Mouse (Mus musculus) inflammation-experienced regulatory T-cells, adult 6 months (primary cell): Measurements from ENCODE around the gene Stk38. TPM values are rescaled to one million over a fixed set of nuclear protein-coding genes. Genes with fewer than 3 reads are reported as not detected.
A peak's percentile ranks its signal among the peaks of the same experiment; 100 is the strongest.

Experiments used
- ATAC-seq: one replicate; pipeline ENCODE4 v1.8.0; 2017
- polyA plus RNA-seq, 3 experiments: library from polyadenylated mRNA; unstranded; fragments of 100-300 nt; shearing (Covaris generic); gene quantifications; one replicate each; pipeline ENCODE4 v1.2.1; 2017

The Stk38 gene
- polyA plus RNA-seq, 3 experiments from 2014 or later = 155 to 250 (median 235) TPM

DNA sequence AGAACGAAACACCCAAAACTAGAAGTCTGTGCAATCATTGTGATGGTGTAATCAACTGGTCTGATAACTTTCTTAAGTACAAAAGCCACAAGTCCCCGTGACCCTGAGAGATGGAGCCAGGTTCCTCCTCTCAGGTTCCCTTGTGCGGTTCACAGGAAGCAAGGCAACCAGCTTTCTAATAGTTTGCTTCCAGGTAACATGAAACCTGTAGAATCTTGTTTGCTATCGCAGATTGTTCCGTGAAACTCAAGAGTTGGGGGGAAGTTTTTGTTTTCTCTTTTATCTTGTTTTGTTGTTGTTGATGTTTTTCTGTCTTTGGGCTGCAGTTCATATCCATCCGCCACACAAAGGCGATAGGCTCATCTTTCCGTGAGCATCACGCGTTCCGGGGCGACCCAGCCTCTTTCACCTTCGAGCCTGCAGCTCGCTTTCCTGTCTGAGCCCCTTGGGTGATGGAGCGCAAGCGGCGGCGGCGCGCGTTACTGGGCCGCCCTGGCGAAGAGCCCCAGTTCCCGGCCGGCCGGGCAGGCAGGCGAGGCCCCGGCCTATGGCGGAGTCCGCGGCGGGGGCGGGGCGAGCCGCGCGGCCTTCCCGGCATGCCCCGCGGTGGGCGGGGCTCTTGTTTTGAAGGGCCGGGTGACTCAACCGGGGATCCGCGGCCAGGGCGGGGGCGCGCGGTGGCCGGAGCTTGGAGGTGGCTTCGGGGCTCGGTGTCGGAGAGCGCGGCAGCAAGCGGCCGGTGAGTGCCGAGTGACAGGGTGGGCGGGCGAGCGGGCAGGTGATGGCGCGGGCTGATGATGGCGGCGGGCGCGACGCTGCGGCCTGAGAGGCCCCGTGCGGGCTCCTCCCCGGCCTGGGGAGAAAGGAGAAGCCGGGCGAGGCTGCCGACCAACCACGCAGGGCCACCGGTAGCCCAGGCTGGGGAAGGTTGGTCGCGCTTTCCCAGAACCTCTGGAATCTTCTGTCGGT is 55.7 kb downstream of the Stk38 start, which contains the start of gene Kctd20:
Gene Kctd20, plus strand, starts transcription at position 120 of the 969 bp plus-strand sequence.
- ATAC-seq = peak; percentile 72

DNA sequence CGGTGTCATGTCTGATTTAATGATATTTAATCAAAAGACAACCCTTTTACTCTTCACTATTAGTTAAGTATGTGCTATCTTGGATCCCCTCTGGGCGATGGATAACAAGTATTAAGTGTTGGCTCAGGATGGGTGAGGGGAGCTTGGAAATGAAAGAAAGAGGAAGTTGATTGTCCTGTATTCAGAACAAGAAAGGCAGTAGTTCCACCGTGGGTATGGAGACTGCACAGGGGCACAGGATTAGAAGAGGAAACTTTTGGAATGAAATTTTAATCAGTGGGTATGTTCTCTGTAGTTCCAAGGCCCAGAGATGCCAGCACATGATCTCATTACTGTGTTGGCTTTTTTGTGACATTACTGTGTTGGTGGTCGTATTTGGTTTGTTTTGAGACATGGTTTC is 57.0 kb downstream of the Stk38 start:
- ATAC-seq = no peak

DNA sequence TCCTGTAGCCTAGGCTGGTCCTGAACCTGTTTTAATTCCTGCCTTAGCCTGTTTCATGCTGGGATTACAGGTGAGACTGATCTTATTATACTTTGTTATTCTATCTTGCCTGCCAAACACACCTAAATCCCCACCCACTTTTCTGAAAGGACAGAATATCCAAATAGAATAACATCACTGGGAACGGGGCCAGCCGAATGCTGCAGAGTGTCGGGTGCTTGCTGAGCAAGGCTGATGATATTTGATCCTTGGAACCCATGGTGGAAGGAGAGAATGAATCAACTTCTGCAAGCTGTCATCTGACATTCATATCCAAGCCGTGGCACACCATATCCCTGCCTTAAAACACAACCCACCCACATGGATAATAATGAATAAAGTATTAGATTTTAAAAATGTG is 59.1 kb downstream of the Stk38 start:
- ATAC-seq = no peak

GRCm38 (mm10) chr17:28947011-28947939 is 60.5 kb downstream of the Stk38 start:
- no peak for ATAC-seq

GRCm38 (mm10) chr17:28944481-28944880 is 63.3 kb downstream of the Stk38 start:
- ATAC-seq = no peak

- ATAC-seq = no peak
Observed at GRCm38 (mm10) chr17:28943740-28944139, 64.1 kb downstream of the Stk38 start, which contains the start of gene Pxt1. Gene Pxt1 (minus strand): TSS chr17:28943840.

GRCm38 (mm10) chr17:28942101-28942500 is 65.7 kb downstream of the Stk38 start:
- ATAC-seq = no peak

DNA sequence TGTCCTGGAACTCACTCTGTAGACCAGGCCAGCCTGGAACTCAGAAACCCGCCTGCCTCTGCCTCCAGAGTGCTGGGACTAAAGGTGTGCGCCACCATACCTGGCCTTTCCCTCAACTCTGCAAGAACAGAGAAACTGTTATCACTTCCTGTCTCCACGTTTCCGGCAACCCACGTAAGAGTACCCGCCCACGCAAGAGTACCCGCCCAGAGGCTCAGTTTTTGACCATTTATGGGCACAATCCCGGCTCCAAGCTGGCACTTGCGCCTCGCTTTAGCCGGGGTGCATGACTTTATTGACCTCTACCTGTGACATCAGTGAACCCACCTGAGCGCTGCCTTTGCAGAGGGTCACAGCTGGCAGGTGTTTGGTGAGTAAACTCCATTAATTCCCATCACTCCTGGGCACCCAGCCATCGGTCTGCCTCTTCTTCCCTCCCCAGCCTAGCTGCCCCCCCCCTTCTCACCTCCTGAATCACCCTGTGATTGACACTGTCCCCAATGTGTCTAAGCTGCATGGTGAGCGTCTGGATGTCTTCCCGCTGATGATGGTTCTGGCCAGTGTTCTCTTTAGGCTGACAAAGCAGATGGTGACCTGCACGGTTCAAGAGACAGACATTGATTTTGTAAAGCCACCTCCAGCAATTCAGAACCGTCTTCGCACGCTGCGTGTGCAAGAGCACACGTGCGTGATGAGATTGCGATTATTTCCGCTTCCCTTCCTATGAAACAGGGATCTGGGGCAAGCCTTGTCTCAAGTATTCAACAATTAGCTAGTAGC is 66.8 kb downstream of the Stk38 start:
- ATAC-seq = no peak

DNA sequence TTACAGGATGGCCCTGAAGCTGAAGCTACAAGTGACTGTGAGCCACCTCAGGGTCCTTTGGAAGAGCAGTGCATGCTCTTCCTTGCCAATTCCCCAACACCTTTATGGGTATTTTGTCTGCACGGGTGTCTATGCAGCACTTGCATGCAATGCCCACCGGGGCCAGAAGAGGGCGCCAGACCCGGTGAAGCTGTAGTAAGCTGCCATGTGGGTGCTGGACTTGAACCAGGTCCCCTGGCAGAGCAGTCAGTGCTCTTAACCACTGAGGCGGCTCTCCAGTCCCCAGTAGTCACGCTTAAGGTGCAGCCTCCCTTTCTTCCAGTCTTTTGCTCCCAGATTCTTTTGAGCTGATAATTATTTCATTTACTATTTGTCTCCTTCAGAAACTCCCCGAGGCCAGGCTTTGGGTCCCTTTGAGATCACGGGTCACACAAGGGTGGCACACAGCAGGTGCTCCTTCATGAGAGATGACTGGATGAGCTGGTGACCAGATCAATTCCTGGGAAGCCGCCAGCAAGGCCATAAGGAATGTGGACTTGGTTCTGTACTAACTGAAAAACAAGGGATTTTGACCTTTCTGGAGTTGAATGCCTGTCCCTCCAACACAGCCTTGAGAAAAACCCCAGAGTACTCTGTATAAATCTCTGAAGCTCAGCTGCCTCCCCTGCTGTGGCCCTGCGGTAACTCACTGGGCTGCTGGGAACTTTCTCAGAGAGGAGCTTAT is 71.0 kb downstream of the Stk38 start:
- no peak for ATAC-seq

DNA sequence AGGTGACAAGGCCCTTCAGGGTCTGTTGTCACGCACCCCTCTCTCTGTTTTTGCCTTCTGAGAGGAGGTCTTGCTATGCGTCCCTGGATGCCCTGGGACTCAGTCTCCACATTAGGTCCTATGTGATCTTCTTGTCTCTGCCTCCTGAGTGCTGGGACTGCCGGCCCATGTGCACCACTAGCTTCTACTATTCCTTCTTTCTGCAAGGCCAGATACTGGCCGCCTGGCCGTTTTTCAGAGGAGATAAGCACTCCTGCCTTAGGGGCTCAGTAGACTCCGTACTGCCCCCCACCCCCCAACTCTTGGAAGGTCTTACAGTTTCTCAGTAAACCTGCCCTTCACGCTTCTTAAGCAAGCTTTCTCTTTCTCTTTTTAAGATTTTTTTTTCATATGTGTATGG is 71.7 kb downstream of the Stk38 start:
- no peak for ATAC-seq

- no peak for ATAC-seq
Observed at GRCm38 (mm10) chr17:28934120-28934916, 73.5 kb downstream of the Stk38 start.

DNA sequence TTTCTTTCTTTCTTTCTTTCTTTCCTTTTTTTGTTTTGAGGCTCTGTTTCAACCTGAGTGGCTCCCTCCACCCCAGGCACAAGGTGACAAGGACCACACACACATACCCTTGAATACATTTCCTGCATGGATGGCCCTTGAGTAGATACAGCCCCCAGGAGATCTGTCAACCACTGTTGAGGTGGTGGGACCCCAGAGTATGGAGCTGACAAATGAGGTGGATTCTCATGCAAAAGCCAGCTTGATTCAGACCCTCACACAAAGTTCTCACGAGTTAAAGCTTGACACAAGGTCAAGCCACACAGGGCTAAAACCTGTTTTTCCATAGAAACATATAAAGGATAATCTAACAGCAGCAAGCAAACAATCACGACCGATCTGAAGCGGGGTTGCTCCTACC is 75.5 kb downstream of the Stk38 start:
- no peak for ATAC-seq

- no peak for ATAC-seq
Observed at GRCm38 (mm10) chr17:28931436-28932211, 76.2 kb downstream of the Stk38 start.

GRCm38 (mm10) chr17:28930392-28931074 is 77.3 kb downstream of the Stk38 start:
- ATAC-seq = no peak

DNA sequence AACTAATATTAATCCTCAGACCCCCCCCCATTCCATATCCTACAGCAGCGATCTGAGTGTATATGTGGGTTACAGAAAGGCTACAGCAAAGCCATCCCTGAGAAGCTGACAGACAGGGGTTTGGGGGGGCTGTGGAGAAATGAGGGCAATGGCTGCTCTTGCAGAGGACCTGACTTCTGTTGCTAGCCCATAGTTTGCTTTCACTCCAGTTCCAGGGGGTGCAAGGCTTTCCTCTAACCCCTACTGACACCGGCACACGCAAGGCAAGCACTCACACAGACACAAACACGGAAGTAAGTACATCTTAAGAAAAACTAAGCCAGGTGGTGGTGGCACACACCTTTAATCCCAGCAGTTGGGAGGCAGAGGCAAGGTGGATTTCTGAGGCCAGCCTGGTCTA is 78.4 kb downstream of the Stk38 start:
- ATAC-seq = no peak

DNA sequence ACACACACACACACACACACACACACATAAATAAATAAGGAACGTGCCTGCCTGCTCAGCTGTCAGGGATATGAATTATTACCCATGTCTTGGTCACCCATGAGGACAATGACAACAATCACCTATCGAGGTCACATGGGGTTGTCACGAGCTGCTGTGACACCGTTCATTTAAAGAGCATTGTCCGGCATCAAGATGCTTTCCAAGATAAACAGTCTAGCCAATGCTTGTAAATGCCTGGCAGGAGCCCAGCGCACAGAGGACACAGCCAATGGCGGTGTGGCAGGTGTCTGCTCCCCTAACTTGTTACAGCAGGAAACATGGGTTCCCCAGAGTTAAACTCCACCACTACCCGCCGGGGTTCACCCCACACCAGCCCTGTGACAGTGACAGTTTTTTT is 79.8 kb downstream of the Stk38 start:
- no peak for ATAC-seq

GRCm38 (mm10) chr17:28926866-28927635 is 80.7 kb downstream of the Stk38 start:
- no peak for ATAC-seq

DNA sequence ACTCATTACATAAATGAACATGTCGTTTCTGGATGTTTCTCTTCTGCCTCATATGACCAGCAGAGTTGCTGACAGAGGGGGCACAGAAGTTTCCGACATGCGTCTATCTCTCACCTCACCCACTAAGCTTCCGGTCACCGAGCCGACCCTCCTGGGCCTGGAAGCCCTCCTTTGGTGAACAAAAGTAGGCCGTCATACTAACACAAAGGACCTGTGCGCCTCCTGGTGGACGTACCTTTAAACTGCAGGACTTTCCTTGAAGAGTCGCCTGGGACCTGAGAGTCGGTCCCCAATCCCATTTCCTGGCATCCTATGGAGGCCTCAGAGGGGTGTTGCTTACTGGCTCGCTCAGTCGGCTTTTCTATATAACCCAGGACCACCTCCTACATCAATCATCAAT is 81.4 kb downstream of the Stk38 start:
- peak; percentile 61 for ATAC-seq
